Mouse (Mus musculus) MEL (cell line): ENCODE measurements around the gene Phf21a. TPM values are rescaled to one million over a fixed set of nuclear protein-coding genes. Genes with fewer than 3 reads are reported as not detected.

Experiments used
- DNase-seq: peaks from one replicate; pipeline ENCODE4 v3.0.0; 2011; ENCODE audit warnings: low read depth, low spot score
- H3K27ac ChIP-seq: 2 replicates; pipeline ENCODE4 v1.5.1; 2012; ENCODE audit warnings: low read depth, mild to moderate bottlenecking, control low read depth, low read length, moderate library complexity; ENCODE audit not compliant: control insufficient read depth
- H3K27me3 ChIP-seq, 2 experiments: fragments of 150-350 bp in 1 of 2; sonication (generic) in 1 of 2; 2 replicates each; pipeline ENCODE4 v1.6.1; 2012; ENCODE audit warnings: low read length in 2 of 2, mild to moderate bottlenecking in 2 of 2, improper control_type of control experiment in 1 of 2, moderate library complexity in 1 of 2; ENCODE audit not compliant: insufficient read depth in 2 of 2, control insufficient read depth in 1 of 2
- H3K36me3 ChIP-seq, 2 experiments: 2 replicates each; pipeline ENCODE4 v1.6.1; 2012 to 2014; ENCODE audit warnings: low read length in 2 of 2, improper control_type of control experiment in 1 of 2, inconsistent platforms in 1 of 2, mild to moderate bottlenecking in 1 of 2; ENCODE audit not compliant: insufficient read depth in 2 of 2, control insufficient read depth in 1 of 2
- H3K4me1 ChIP-seq, 2 experiments: fragments of 150-350 bp in 1 of 2; sonication (generic) in 1 of 2; 2 replicates each; pipeline ENCODE4 v1.6.1; 2012; ENCODE audit warnings: low read length in 2 of 2, improper control_type of control experiment in 1 of 2, mild to moderate bottlenecking in 1 of 2; ENCODE audit not compliant: insufficient read depth in 2 of 2, control insufficient read depth in 1 of 2
- H3K4me3 ChIP-seq, 2 experiments: fragments of 150-350 bp in 1 of 2; sonication (generic) in 1 of 2; 2 replicates each; pipeline ENCODE4 v1.5.1; 2012; ENCODE audit warnings: low read depth in 2 of 2, low read length in 2 of 2, mild to moderate bottlenecking in 2 of 2, moderate library complexity in 2 of 2, control low read depth in 1 of 2, improper control_type of control experiment in 1 of 2; ENCODE audit not compliant: control insufficient read depth in 1 of 2, insufficient read depth in 1 of 2
- H3K79me2 ChIP-seq: 2 replicates; pipeline ENCODE4 v1.6.1; 2012; ENCODE audit warnings: mild to moderate bottlenecking, low read length, moderate library complexity; ENCODE audit not compliant: control insufficient read depth, poor library complexity, insufficient read depth
- H3K9ac ChIP-seq: 2 replicates; pipeline ENCODE4 v1.6.1; 2012; ENCODE audit warnings: low read depth, mild to moderate bottlenecking, control low read depth, low read length, moderate library complexity; ENCODE audit not compliant: control insufficient read depth, poor library complexity, severe bottlenecking
- H3K9me3 ChIP-seq: fragments of 150-350 bp; sonication (generic); replicated peaks from 2 replicates; pipeline ENCODE4 v1.6.1; 2012; ENCODE audit warnings: mild to moderate bottlenecking, low read length, improper control_type of control experiment, moderate library complexity; ENCODE audit not compliant: insufficient read depth
- CTCF ChIP-seq, 3 experiments: IDR thresholded peaks in 2 of 3; conservative IDR thresholded peaks in 1 of 3; 2 replicates each; pipeline ENCODE4 v1.5.1; 2011 to 2012; ENCODE audit warnings: low read length in 3 of 3, low read depth in 2 of 3, mild to moderate bottlenecking in 2 of 3, improper control_type of control experiment in 1 of 3, inconsistent platforms in 1 of 3, mixed read lengths in 1 of 3, moderate library complexity in 1 of 3; ENCODE audit not compliant: control insufficient read depth in 1 of 3, insufficient read depth in 1 of 3, poor library complexity in 1 of 3, severe bottlenecking in 1 of 3
- E2F4 ChIP-seq: IDR thresholded peaks from 2 replicates; pipeline ENCODE4 v1.6.1; 2011; ENCODE audit warnings: low read depth, low read length, improper control_type of control experiment, borderline replicate concordance
- ELF1 ChIP-seq: IDR thresholded peaks from 2 replicates; pipeline ENCODE4 v1.6.1; 2014; ENCODE audit warnings: low read depth, mild to moderate bottlenecking, inconsistent platforms, low read length, improper control_type of control experiment, moderate library complexity
- EP300 ChIP-seq, 2 experiments: IDR thresholded peaks; 2 replicates each; pipeline ENCODE4 v1.6.1; 2011; ENCODE audit warnings: improper control_type of control experiment in 2 of 2, low read length in 2 of 2, low read depth in 1 of 2, mild to moderate bottlenecking in 1 of 2
- ETS1 ChIP-seq: IDR thresholded peaks from 2 replicates; pipeline ENCODE4 v1.6.1; 2012; ENCODE audit warnings: low read depth, mild to moderate bottlenecking, inconsistent platforms, low read length, improper control_type of control experiment, moderate library complexity
- HCFC1 ChIP-seq: IDR thresholded peaks from 2 replicates; pipeline ENCODE4 v1.6.1; 2012; ENCODE audit warnings: low read depth, mild to moderate bottlenecking, inconsistent platforms, low read length, improper control_type of control experiment, moderate library complexity
- JUND ChIP-seq: IDR thresholded peaks from 2 replicates; pipeline ENCODE4 v1.6.1; 2011; ENCODE audit warnings: low read depth, mild to moderate bottlenecking, improper control_type of control experiment, low read length
- MAFK ChIP-seq: IDR thresholded peaks from 2 replicates; pipeline ENCODE4 v1.6.1; 2011; ENCODE audit warnings: low read depth, mild to moderate bottlenecking, low read length, improper control_type of control experiment, borderline replicate concordance
- MAX ChIP-seq: IDR thresholded peaks from 2 replicates; pipeline ENCODE4 v1.6.1; 2011; ENCODE audit warnings: low read length, improper control_type of control experiment
- MXI1 ChIP-seq: IDR thresholded peaks from 2 replicates; pipeline ENCODE4 v1.6.1; 2011; ENCODE audit warnings: mild to moderate bottlenecking, low read depth, low read length, improper control_type of control experiment
- MYC ChIP-seq: IDR thresholded peaks from 2 replicates; pipeline ENCODE4 v1.6.1; 2011; ENCODE audit warnings: low read depth, mild to moderate bottlenecking, low read length, improper control_type of control experiment, moderate library complexity
- NELFE ChIP-seq: IDR thresholded peaks from 2 replicates; pipeline ENCODE4 v1.6.1; 2011; ENCODE audit warnings: low read depth, low read length, improper control_type of control experiment
- NRF1 ChIP-seq: IDR thresholded peaks from 2 replicates; pipeline ENCODE4 v1.6.1; 2014; ENCODE audit warnings: low read depth, mild to moderate bottlenecking, inconsistent platforms, low read length, improper control_type of control experiment, moderate library complexity; ENCODE audit not compliant: poor library complexity, insufficient read depth, severe bottlenecking
- POLR2AphosphoS2 ChIP-seq: IDR thresholded peaks from 2 replicates; pipeline ENCODE4 v1.6.1; 2011; ENCODE audit warnings: low read length, improper control_type of control experiment
- RAD21 ChIP-seq: IDR thresholded peaks from 2 replicates; pipeline ENCODE4 v1.6.1; 2011; ENCODE audit warnings: mild to moderate bottlenecking, low read depth, low read length, improper control_type of control experiment
- RCOR1 ChIP-seq: IDR thresholded peaks from 2 replicates; pipeline ENCODE4 v1.6.1; 2012; ENCODE audit warnings: low read depth, mild to moderate bottlenecking, inconsistent platforms, low read length, improper control_type of control experiment
- SIN3A ChIP-seq: IDR thresholded peaks from 2 replicates; pipeline ENCODE4 v1.6.1; 2012; ENCODE audit warnings: low read length, improper control_type of control experiment, inconsistent platforms
- SMC3 ChIP-seq: IDR thresholded peaks from 2 replicates; pipeline ENCODE4 v1.6.1; 2011; ENCODE audit warnings: low read depth, low read length, improper control_type of control experiment
- TAL1 ChIP-seq: IDR thresholded peaks from 2 replicates; pipeline ENCODE4 v1.6.1; 2012; ENCODE audit warnings: mild to moderate bottlenecking, inconsistent platforms, low read length, moderate library complexity, mixed read lengths
- TBP ChIP-seq: IDR thresholded peaks from 2 replicates; pipeline ENCODE4 v1.8.0; 2011; ENCODE audit warnings: low read depth, low read length, improper control_type of control experiment
- TCF12 ChIP-seq: IDR thresholded peaks from 2 replicates; pipeline ENCODE4 v1.6.1; 2014; ENCODE audit warnings: low read depth, mild to moderate bottlenecking, inconsistent platforms, low read length, improper control_type of control experiment, moderate library complexity
- USF1 ChIP-seq: IDR thresholded peaks from 2 replicates; pipeline ENCODE4 v1.6.1; 2014; ENCODE audit warnings: low read depth, mild to moderate bottlenecking, inconsistent platforms, low read length, improper control_type of control experiment, moderate library complexity
- USF2 ChIP-seq, 2 experiments: IDR thresholded peaks; 2 replicates each; pipeline ENCODE4 v1.6.1; 2011 to 2012; ENCODE audit warnings: improper control_type of control experiment in 2 of 2, low read length in 2 of 2, borderline replicate concordance in 1 of 2, inconsistent platforms in 1 of 2, low read depth in 1 of 2, mild to moderate bottlenecking in 1 of 2; ENCODE audit not compliant: insufficient read depth in 1 of 2
- ZC3H11A ChIP-seq: IDR thresholded peaks from 2 replicates; pipeline ENCODE4 v1.6.1; 2012; ENCODE audit warnings: low read depth, mild to moderate bottlenecking, inconsistent platforms, low read length, improper control_type of control experiment
- polyA plus RNA-seq, 2 experiments: library from polyadenylated mRNA; stranded (reverse) in 1 of 2; unstranded in 1 of 2; fragments of >175 nt in 1 of 2; fragments of >200 nt in 1 of 2; gene quantifications; 2 replicates each; pipeline versions ENCODE4 v1.2.1 to v1.2.4; 2012; ENCODE audit warnings: low replicate concordance in 2 of 2, low read depth in 1 of 2; ENCODE audit not compliant: insufficient read length in 2 of 2, insufficient read depth in 1 of 2, missing spikeins in 1 of 2
- total RNA-seq: library from RNA; depleted of rRNA; stranded (reverse); fragments of 300-350 nt; gene quantifications from 2 replicates; pipeline ENCODE4 v1.2.3, GENCODE M21; 2012

Phf21a gene
- total and polyA plus RNA-seq, 3 experiments = 4.7 to 245 (median 15.6) TPM

DNA sequence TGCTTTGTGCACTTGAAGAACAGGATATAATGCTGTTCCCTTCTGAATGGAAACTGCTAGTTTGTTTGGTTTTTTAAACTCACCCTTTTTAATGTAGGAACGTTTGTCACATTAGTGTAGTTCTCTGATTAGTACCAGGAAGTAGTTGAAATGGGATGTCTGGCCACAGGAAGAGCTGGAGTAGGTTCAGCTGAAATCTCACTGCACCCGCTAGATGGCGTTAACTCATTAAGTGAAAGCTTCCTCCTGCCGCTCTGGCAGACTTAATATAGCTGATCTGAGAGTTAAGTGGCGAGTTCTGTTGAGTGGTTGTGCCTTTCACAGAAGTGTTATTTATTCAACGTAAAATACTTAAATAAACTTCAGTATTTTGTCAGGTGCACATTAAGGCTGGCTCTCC, 203.5 kb downstream of the Phf21a start:
- no peak overlapping the region for H3K27ac ChIP-seq
- peak overlapping the region; percentile 69 for H3K9ac ChIP-seq
- H3K9me3 ChIP-seq = no peaks in the 10 kb centered on the region
- peaks cover under 1 to 3% of the 10 kb centered on the region in 2 experiments; a peak in 1 of 4 replicates for H3K4me1 ChIP-seq
- H3K27me3 ChIP-seq = no peaks in the 10 kb centered on the region
- DNase-seq = peak; percentile 95
- H3K79me2 ChIP-seq = no peaks in the 10 kb centered on the region
- H3K4me3 ChIP-seq = peak overlapping the region in 1 of 2 experiments; percentile 60; a peak in 2 of 4 replicates
- TF ChIP-seq CTCF (IDR thresholded peaks at IDR 0.05 in 2 of 3, conservative IDR thresholded peaks at IDR 0.05 in 1 of 3; ENCODE audit: control insufficient read depth in 1 of 3, insufficient read depth in 1 of 3, low read depth in 2 of 3, low read length in 3 of 3, poor library complexity in 1 of 3, severe bottlenecking in 1 of 3) (peak; percentile 62 to 92 (median 83)), ETS1 (peak; percentile 27; the same call in 1 of the 2 replicates), MAFK (no peak), HCFC1 (peak; percentile 44; the same call in 1 of the 2 replicates), TBP (peak; percentile 69), POLR2AphosphoS2 (no peak), JUND (0 out of 2 replicates have a peak, but pooled peaks have one; percentile 27), ZC3H11A (peak; percentile 75), ELF1 (peak; percentile 85), SMC3 (peak; percentile 81), E2F4 (no peak), EP300 (IDR thresholded peaks at IDR 0.05; ENCODE audit: low read depth in 1 of 2, low read length in 2 of 2) (0 out of 4 replicates have a peak, but pooled peaks of 1 of the 2 experiments have one; percentile 13), USF2 (IDR thresholded peaks at IDR 0.05; ENCODE audit: borderline replicate concordance in 1 of 2, insufficient read depth in 1 of 2, low read depth in 1 of 2, low read length in 2 of 2) (no peak), USF1 (no peak), TAL1 (no peak), RCOR1 (0 out of 2 replicates have a peak, but pooled peaks have one; percentile 43), SIN3A (peak; percentile 70), RAD21 (peak; percentile 80), MYC (no peak), NRF1 (no peak), MXI1 (no peak)
- H3K36me3 ChIP-seq = peaks cover 0 to 5% of the 10 kb centered on the region in 2 experiments; a peak in 2 of 4 replicates

DNA sequence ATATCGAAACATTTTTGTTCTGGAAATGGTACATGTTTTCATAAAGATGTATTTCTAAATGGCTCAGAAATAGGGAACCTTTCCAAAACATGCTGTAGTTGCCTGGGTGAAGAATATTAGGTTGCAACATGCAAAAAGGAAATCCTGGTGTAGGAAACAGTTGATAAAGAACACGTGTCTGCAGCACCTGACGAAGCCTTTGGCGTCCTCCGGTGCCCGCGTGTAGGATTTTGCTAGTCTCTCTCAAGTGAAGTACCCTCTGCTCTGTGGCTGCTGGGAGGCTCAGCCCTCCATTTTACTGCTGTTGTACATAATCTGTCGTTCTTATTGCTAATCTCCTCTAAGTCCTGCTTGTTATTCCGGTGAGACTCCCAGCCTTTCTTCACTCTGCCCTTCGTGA, 207.0 kb downstream of the Phf21a start:
- H3K9ac ChIP-seq = no peak overlapping the region
- peak; percentile 22; the same call in 1 of the 2 replicates for TF ChIP-seq USF1
- TF ChIP-seq RCOR1 = no peak
- no peak for TF ChIP-seq MAFK
- no peak for TF ChIP-seq NELFE
- peak; percentile 50; the same call in 1 of the 2 replicates for TF ChIP-seq HCFC1
- TF ChIP-seq MAX = peak; percentile 73
- no peak for TF ChIP-seq POLR2AphosphoS2
- peak; percentile 40; the same call in 1 of the 2 replicates for TF ChIP-seq ELF1
- no peak for TF ChIP-seq TCF12
- TF ChIP-seq, all 39 proteins: peak for 4
- Histone ChIP-seq H3K4me3 (no peak overlapping the region), H3K9me3 (no peaks in the 10 kb centered on the region), H3K36me3 (peaks cover 0 to 20% of the 10 kb centered on the region in 2 experiments; a peak in 2 of 4 replicates), H3K27me3 (no peaks in the 10 kb centered on the region), H3K79me2 (no peaks in the 10 kb centered on the region), H3K27ac (no peak overlapping the region), H3K4me1 (peaks cover 9 to 13% of the 10 kb centered on the region in 2 experiments)
- peak; percentile 45 for DNase-seq
